Mouse (Mus musculus) frontal cortex, adult (tissue): ENCODE measurements around the gene Pdia4.
"Not testable (repeated sequence)": the region's sequence is repeated elsewhere in the genome, so short reads cannot be mapped to it uniquely, and the experiment has no call there.

ENCODE experiments used
- ATAC-seq: cut with Nextera tagmentation; 2 replicates; pipeline ENCODE4 v1.9.2; 2017; ENCODE audit warnings: mild to moderate bottlenecking, moderate library complexity, mixed read lengths; ENCODE audit not compliant: low TSS enrichment

Gene Pdia4

GRCm38 (mm10) chr6:47813257-47813878, at the start of gene Pdia4:
Pdia4 (minus strand) TSS chr6:47813430.
- peak; percentile 95 for ATAC-seq

- ATAC-seq, result not testable (repeated sequence)
Measured at GRCm38 (mm10) chr6:47857729-47858128, 44.5 kb upstream of the Pdia4 start.

- no peak for ATAC-seq
Measured at GRCm38 (mm10) chr6:47857241-47857640, 44.0 kb upstream of the Pdia4 start.

GRCm38 (mm10) chr6:47845779-47846178, 32.5 kb upstream of the Pdia4 start:
- no peak for ATAC-seq

GRCm38 (mm10) chr6:47842337-47842736, 29.1 kb upstream of the Pdia4 start:
- no peak for ATAC-seq

GRCm38 (mm10) chr6:47841831-47842230, 28.6 kb upstream of the Pdia4 start:
- no peak for ATAC-seq

GRCm38 (mm10) chr6:47841077-47841476, 27.8 kb upstream of the Pdia4 start:
- no peak for ATAC-seq

GRCm38 (mm10) chr6:47837630-47838029, 24.4 kb upstream of the Pdia4 start:
- ATAC-seq, result no peak

- peak; percentile 68 for ATAC-seq
Measured at GRCm38 (mm10) chr6:47835984-47836521, 22.8 kb upstream of the Pdia4 start.

- ATAC-seq, result peak; percentile 94
Measured at GRCm38 (mm10) chr6:47835482-47835983, 22.3 kb upstream of the Pdia4 start, which contains the start of gene Zfp398. Zfp398 (plus strand) TSS chr6:47835661.

- ATAC-seq, result no peak
Measured at GRCm38 (mm10) chr6:47832220-47832619, 19.0 kb upstream of the Pdia4 start.

GRCm38 (mm10) chr6:47830104-47831078, 17.2 kb upstream of the Pdia4 start, which contains the start of gene Zfp786:
Zfp786 (minus strand) TSS chr6:47830867.
- ATAC-seq, result peak; percentile 93

- peak; percentile 60; the same call in 1 of the 2 replicates for ATAC-seq
Measured at GRCm38 (mm10) chr6:47828950-47829349, 15.7 kb upstream of the Pdia4 start.

GRCm38 (mm10) chr6:47827462-47827861, 14.2 kb upstream of the Pdia4 start:
- ATAC-seq, result no peak

- ATAC-seq, result no peak
Measured at GRCm38 (mm10) chr6:47824241-47824640, 11.0 kb upstream of the Pdia4 start.

GRCm38 (mm10) chr6:47821776-47822175, 8.5 kb upstream of the Pdia4 start:
- no peak for ATAC-seq

- no peak for ATAC-seq
Measured at GRCm38 (mm10) chr6:47821236-47821635, 8.0 kb upstream of the Pdia4 start.

GRCm38 (mm10) chr6:47819626-47820325, 6.5 kb upstream of the Pdia4 start:
- no peak for ATAC-seq

GRCm38 (mm10) chr6:47818721-47819120, 5.5 kb upstream of the Pdia4 start:
- no peak for ATAC-seq

GRCm38 (mm10) chr6:47816151-47816550, 2.9 kb upstream of the Pdia4 start:
- ATAC-seq, result no peak

- ATAC-seq, result no peak
Measured at GRCm38 (mm10) chr6:47812271-47812915, 837 bp downstream of the Pdia4 start.
